Mouse (Mus musculus): ENCODE data around the gene Agap1.

- no peak for TF ChIP-seq CTCF (IDR thresholded peaks at IDR 0.05 in 2 of 3, conservative IDR thresholded peaks at IDR 0.05 in 1 of 3; ENCODE audit: control insufficient read depth in 1 of 3, insufficient read depth in 1 of 3, low read depth in 2 of 3, low read length in 3 of 3, poor library complexity in 1 of 3, severe bottlenecking in 1 of 3)
- no peak for TF ChIP-seq ZMIZ1 (IDR thresholded peaks at IDR 0.05; ENCODE audit: low read depth, low read length)
- no peak for TF ChIP-seq MAX (IDR thresholded peaks at IDR 0.05; ENCODE audit: low read length)
- TF ChIP-seq KAT2A (conservative IDR thresholded peaks at IDR 0.05; ENCODE audit: low read depth, low read length): no peak
- no peak for TF ChIP-seq GATA1 (IDR thresholded peaks at IDR 0.05; ENCODE audit: low read depth, low read length)
- TF ChIP-seq POLR2A (IDR thresholded peaks at IDR 0.05; ENCODE audit: control insufficient read depth in 1 of 2, insufficient read depth in 1 of 2, low read depth in 1 of 2, low read length in 2 of 2, poor library complexity in 1 of 2): no peak
- TF ChIP-seq ZNF384 (IDR thresholded peaks at IDR 0.05; ENCODE audit: low read depth, low read length): no peak
Observed at GRCm38 (mm10) chr1:89576174-89576890, 121.7 kb downstream of the Agap1 start.

Data from MEL (cell line).